Mouse (Mus musculus) megakaryocyte-erythroid progenitor cell, adult 5-6 weeks (primary cell): Measurements from ENCODE around the gene Chmp2a. TPM values are rescaled to one million over a fixed set of nuclear protein-coding genes. Genes with fewer than 3 reads are reported as not detected.
A peak's percentile ranks its signal among the peaks of the same experiment; 100 is the strongest.

Source experiments
- ATAC-seq: replicated peaks from 2 replicates; pipeline ENCODE4 v1.8.0; 2016; ENCODE audit warnings: mild to moderate bottlenecking, inconsistent platforms; ENCODE audit not compliant: severe bottlenecking, poor library complexity, low FRiP score, low TSS enrichment
- total RNA-seq, 2 experiments: library from RNA; stranded (forward) in 1 of 2; stranded (reverse) in 1 of 2; fragments of 200-1000, 215-1000 nt in 1 of 2; fragments of >200 nt in 1 of 2; fragmentation: Nextera tagmentation in 1 of 2; gene quantifications; 2 replicates each; pipeline ENCODE4 v1.2.3; 2014 to 2017

The Chmp2a gene
- total RNA-seq, 2 experiments from 2014 or later, result 142 to 192 TPM

- no peak for ATAC-seq
Measured at GRCm38 (mm10) chr7:13037366-13037765, 2.8 kb upstream of the Chmp2a start.

- no peak for ATAC-seq
Measured at GRCm38 (mm10) chr7:13036806-13037205, 2.2 kb upstream of the Chmp2a start.

- ATAC-seq, result no peak
Measured at GRCm38 (mm10) chr7:13035211-13035855, 726 bp upstream of the Chmp2a start.

- ATAC-seq, result 0 out of 2 replicates have a peak, but pooled peaks have one; percentile 0
Measured at GRCm38 (mm10) chr7:13033451-13034147, 1.0 kb downstream of the Chmp2a start.

- ATAC-seq, result no peak
Measured at GRCm38 (mm10) chr7:13032541-13032940, 2.1 kb downstream of the Chmp2a start.

- ATAC-seq, result no peak
Measured at GRCm38 (mm10) chr7:13031983-13032382, 2.6 kb downstream of the Chmp2a start.

GRCm38 (mm10) chr7:13031069-13031468 is 3.5 kb downstream of the Chmp2a start:
- ATAC-seq, result no peak

GRCm38 (mm10) chr7:13028986-13029385 is 5.6 kb downstream of the Chmp2a start:
- ATAC-seq, result no peak

GRCm38 (mm10) chr7:13025511-13026112 is 9.0 kb downstream of the Chmp2a start:
- no peak for ATAC-seq

GRCm38 (mm10) chr7:13024805-13025204 is 9.8 kb downstream of the Chmp2a start:
- peak; percentile 12 for ATAC-seq

GRCm38 (mm10) chr7:13023928-13024731 is 10.5 kb downstream of the Chmp2a start:
- peak; percentile 84 for ATAC-seq

- peak; percentile 58 for ATAC-seq
Measured at GRCm38 (mm10) chr7:13022773-13023535, 11.7 kb downstream of the Chmp2a start.

- no peak for ATAC-seq
Measured at GRCm38 (mm10) chr7:13015217-13015616, 19.4 kb downstream of the Chmp2a start.

- no peak for ATAC-seq
Measured at GRCm38 (mm10) chr7:13014275-13014839, 20.2 kb downstream of the Chmp2a start.

- ATAC-seq, result no peak
Measured at GRCm38 (mm10) chr7:13013671-13014070, 20.9 kb downstream of the Chmp2a start.

GRCm38 (mm10) chr7:13010005-13010908 is 24.4 kb downstream of the Chmp2a start, which contains the start of gene Zbtb45:
Gene Zbtb45 (minus strand): TSS chr7:13010034.
- no peak for ATAC-seq

- peak; percentile 94 for ATAC-seq
Measured at GRCm38 (mm10) chr7:13009143-13010004, 25.2 kb downstream of the Chmp2a start.
